Mouse (Mus musculus): ENCODE results near the gene Lamc3.

DNA sequence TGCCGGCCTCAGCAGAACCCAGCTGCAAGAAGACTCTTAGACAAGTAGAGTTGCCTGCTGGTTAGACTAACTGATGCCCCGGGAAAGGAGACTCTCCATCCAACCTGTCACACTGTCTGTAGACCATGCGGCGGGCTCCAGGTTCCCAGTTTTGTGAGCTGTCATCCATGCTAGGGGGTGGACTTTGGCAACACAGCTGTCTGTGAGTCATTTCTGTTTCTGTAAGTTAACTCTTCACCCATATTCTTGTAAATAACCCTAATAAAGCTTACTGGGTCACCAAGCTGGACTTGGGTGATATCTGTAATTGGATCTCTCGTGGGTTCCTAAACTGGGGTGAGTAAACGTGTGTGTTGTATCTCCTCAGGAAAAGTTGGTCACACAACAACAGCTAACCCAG lies 61.7 kb downstream of the Lamc3 start:
- TF ChIP-seq EP300 (IDR thresholded peaks at IDR 0.05; ENCODE audit: insufficient read depth, low read depth, low read length) (no peak), CTCF (IDR thresholded peaks at IDR 0.05) (no peak), POLR2A (IDR thresholded peaks at IDR 0.05; ENCODE audit: insufficient read depth, low read depth, low read length) (no peak)

Data from heart, adult 2 months (tissue).